Mouse (Mus musculus) kidney, postnatal 25 days (tissue): ENCODE results near the gene Map3k3.
"Not testable (repeated sequence)": the region's sequence is repeated elsewhere in the genome, so short reads cannot be mapped to it uniquely, and the experiment has no call there.

ENCODE experiments used
- DNase-seq, 2 experiments: peaks; one replicate each; pipeline ENCODE4 v3.0.0; 2021; ENCODE audit warnings: mixed read lengths in 2 of 2

Gene Map3k3

DNA sequence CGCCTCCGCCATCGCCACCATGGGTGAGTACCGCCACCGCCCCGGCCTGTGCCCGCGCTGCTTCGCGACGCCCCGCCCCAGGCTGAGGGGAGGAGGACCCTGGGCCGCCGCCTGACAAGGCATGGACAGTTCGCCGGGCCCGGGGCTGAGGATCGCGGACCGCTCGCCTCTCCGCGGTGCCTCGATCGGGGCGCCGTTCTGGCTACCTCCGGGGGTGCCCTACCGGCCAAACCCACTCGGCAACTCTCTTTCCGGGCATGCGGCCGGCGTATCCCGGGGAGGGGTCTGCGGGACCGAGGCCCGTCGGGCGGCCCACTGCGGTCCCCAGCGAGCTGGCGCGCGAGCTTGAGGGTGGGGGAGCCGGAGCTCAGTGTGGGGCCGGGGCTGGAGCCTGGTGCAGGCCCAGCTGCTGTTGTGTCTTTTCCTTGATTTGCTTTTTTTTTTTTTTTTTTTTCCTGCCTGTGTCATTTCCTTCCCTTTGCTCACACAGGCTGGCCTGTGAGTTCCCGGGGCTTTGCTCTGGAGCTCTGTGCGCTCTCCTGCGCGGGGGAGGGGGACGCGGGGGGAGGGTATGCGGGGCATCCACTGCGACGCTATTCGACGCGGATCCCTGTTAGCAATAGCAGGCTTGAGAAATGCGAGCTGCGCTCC, 623 bp downstream of the Map3k3 start:
- DNase-seq: peak; percentile 80 to 91

DNA sequence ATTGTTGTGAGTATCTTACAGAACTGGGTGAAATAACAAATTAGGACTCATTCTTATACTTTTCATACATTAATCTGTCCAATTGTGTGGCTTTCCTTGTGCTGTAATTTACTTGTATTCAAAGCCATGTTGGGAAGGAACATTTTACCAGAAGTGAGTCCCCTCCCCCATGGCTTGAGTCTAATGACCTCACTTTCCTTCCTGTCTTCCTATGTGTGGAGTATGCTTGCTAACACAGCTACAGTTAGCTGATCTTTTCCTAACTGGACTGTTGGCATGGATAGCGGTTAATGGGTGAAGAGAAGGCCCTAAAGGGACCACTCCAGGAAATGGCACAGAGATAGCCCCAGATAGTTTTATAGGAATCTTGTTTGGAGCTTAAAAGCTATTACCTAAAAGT, 13.8 kb downstream of the Map3k3 start:
- DNase-seq: peak in 1 of 2 experiments; percentile 31

DNA sequence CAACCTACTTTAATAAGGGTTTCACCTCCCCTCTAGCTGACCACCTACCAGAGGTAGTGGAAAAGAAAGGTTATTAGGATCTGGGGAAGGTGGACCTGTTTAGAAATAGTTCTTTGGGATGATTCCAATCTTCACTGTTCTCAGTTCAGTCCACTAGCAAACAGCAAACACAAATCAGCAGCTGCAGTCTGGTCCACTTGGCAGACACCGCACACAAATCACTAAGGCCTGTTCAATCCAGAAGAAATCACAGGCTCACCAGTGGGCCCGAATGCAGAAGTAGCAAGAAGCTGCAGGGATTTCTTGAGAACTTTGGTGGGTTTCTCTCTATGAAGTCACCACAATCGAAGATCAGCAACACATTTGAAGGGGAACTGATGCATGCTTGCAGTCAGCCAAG, 18.5 kb downstream of the Map3k3 start:
- no peak for DNase-seq

DNA sequence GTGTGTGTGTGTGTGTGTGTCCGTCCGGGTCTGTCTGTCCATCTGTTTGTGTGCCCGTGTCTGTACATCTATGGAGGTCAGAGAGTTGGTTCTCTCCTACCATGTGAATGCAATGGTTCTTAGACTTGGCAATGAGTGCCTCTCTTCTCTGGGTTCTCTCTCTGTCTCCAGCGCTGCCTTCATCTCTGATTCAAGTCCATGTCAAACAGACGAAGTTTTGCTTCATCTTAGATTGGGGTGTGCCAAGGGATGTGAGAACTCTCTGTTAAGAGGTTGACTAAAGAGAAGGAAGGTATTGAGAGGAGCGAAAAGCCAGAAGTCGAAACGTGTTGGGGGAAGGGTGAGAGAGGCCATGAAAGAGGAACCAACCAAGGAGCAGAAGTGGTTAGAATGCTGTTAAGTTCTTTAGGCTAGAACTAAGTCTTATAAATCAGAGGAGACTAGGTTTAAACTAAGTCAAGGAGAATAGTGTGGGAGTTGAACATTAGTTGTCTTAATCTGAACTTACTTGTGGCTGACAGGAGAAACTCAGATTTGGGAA, 21.7 kb downstream of the Map3k3 start:
- DNase-seq: no peak

DNA sequence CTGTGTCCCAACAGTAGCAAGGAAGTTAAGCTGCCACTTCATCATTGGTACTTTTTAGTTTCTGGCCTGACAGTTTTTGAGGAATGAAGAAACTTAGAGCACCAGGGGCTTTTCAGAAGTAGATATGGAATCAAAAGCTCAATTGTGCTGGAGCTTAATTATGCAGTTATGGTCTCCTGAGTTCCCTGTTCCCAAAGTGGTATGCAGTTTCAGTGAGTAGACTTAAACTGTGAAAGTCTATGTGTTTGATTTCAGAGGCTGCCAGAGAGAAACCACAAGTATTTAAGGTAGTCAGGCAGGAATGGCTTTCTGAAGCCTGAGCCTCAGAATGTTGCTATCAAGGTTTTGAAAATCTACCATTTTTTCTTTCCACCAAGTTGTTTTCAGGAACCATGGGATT, 27.3 kb downstream of the Map3k3 start:
- no peak for DNase-seq

DNA sequence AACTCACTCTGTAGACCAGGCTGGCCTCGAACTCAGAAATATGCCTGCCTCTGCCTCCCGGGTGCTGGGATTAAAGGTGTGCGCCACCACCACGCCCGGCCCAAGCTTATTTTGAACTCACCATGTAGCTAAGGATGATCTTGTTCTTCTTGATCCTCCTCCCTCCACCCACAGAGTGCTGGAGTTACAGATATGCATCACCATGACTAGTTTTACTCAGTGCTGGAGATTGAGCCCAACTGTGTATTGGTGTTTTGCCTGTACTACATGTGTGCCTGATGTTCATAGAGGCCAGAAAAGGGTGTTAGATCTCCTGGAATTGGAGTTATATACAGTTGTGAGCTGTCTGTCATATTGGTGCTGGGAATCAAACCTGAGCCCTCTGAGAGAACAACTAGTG, 37.8 kb downstream of the Map3k3 start:
- DNase-seq: no peak

DNA sequence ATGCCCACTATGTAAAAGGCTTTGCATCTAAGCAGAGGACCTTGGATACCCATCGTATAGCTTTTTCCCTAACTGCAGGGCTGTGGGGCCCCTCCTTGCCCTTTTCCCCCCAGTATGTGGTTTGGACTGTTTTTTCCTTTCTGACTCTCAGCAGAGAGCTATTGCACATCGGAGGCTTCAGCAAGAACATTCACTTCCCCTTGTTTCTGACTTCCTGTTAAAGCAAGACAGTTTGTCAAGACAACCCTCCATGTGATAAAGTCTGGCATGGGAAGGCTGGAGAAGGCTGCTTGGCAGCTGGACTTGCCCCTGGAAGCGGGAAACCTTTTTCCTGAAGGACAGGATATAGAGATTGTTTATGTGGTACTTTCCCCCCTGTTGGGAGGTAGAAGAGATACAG, 38.3 kb downstream of the Map3k3 start:
- DNase-seq: peak; percentile 26 to 62

DNA sequence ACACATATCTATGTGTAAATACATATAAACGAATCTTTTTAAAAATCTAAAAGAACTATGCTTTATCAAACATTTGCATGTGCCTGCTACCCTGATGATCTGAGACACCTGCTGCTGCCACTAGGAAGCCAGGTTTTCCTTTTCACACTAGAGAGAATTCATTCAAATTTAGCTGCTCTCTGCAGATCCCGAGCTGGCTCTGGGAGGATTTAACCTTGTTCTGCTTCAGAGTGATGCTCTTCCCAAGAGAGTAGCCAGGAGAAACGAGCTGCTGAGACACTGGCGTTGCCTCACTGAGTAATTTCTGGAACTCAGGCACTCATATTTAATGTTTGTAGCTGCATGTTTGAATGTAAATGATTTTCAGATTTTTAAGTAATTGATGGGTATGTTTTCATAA, 40.4 kb downstream of the Map3k3 start:
- DNase-seq: no peak

DNA sequence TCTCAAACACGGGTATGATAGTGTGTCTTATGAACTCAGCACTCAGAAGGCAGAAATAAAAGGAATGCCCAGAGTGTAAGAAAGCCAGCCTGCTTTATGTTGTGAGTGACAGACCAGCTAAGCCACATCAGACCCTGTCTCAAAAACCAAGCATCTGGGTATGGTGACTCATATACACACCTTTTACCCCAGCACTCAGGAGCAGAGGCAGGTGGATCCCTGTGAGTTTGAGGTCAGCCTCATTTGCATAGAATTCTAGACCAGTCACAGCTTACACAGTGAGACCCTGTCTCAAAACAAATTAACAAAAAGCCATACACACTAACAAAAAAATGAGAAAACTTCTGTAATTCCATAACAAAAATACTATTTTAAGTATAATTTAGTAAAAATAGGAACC, 41.4 kb downstream of the Map3k3 start:
- DNase-seq: no peak

DNA sequence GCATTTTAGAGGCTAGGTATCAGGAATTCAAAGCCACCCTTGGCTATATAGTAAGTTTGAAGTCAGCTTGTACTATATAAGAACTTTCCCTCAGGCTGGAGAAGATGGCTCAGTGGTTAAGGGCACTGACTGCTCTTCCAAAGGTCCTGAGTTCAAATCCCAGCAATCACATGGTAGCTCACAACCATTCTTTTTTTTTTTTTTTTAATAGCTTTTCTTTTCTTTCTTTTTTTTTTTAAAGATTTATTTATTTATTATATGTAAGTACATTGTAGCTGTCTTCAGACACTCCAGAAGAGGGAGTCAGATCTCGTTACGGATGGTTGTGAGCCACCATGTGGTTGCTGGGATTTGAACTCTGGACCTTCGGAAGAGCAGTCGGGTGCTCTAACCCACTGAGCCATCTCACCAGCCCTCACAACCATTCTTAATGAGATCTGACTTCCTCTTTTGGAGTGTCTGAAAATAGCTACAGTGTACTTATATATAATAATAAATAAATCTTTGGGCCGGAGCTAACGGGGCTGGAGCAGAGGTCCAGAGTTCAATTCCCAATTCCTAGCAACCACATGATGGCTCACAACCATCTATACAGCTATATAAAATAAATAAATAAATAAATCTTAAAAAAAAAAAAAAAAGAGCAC, 42.4 kb downstream of the Map3k3 start:
- not testable (repeated sequence) for DNase-seq

DNA sequence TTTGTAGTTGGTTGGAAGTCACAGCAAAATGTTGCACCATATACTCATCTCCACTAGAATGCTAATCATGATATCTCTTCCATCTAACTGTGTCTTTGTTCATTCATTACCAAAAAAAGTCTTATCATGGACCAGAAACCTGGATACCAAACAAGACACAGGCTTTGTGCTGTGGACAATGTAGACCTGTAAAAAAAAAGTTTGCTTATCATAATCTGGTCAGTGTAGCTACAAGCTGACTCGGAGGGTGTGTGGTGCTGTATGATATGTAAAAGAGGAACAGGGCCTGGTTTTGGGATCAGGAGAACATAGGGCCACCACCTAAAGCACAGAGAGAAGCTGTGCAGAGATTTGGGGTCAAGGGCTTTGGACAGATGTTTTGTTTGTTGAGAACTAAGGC, 45.1 kb downstream of the Map3k3 start:
- no peak for DNase-seq

DNA sequence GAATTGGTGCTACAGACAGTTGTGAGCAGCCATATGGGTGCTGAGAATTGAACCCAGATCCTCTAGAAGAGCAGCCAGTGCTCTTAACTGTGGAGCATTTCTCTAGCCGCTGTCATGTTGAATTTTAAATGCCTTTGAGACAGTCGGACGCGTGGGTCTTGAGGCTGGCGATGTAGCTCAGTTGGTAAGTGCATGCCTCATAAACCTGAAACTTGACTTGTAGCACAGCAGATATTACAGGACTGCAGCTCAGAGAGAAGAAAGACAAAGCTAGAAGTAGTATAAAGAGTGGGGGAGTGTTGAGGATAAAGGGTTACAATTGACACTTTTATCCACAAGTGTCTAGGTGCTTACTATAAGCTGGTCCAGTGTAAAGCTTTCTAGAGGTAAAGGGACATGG, 48.1 kb downstream of the Map3k3 start:
- DNase-seq: no peak

DNA sequence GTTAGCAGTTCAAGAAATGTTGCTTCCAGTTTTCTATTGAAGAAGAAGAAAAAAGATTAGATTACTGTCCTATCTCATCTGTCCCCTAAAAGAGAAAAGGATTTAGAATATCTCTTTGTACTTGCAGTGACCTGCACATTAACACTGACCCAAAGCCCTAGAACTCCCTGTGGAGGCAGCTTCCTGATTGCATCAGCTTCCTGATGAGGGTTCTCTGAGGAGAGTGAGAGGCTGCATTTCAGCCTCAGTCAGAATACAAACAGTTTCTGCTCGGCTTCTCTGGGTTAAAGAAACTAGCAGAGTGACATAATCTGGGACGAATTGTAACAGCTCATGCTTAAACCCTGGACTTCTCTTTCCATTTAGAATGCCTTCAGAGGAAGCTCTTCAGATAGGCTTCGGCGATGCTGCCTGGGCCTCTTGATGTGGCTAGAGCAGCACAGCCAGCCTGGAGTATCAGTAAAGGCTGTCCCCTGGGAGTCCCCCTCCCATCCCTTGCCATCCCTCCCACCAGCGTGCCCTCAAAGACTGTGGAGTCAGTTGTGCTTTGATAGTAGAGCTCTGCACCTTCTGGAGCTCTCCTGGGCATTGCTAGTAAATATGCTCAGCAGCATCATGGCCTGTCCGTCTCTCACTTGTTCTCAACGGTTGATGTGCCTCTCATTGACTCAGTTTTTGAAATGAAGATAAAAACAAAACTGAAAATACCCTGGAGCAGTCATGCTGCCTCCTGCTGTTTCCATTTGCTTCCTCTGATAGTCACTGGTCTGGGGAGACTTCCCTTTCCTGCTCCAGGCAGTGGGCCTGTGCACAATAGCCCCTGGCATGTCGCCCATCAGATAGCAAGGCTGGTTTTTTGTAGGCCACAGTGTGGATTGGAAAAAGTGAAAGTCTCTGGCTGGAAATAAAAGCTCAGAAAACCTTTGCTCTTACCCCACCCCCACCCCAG, 50.4 kb downstream of the Map3k3 start:
- peak; percentile 93 to 94 for DNase-seq

DNA sequence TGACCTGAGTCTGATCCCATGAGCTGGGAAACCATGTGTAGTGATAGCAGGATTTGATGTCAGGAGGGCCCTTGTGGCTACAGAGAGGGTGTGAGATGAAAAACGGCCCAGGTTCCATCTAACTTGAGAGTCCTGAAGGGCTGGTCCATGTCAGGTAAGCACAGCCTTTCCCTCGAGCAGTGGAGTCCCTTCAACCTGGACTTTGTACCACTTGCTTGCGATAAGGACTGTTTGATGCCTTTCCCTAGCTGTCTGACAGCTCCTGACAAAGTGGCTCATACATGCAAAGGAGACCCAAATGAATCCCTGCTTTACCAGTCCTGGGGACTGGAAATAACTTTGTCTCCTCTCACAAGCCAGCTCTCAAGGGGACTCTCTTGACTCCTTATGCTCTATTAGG, 66.8 kb downstream of the Map3k3 start:
- no peak for DNase-seq

DNA sequence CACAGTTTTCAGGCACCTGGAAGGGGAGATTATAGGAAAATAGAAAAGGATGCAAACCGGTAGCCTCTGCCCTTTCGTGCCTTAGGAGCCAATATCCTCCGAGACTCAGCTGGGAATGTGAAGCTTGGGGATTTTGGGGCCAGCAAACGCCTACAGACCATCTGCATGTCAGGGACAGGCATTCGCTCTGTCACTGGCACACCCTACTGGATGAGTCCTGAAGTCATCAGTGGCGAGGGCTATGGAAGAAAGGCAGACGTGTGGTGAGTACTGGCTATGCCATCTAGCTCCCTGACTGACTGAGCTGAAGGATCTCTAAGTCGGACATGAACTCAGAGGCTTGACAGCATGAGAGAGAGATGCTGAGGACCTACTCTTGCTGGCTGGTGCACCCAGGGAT, 67.7 kb downstream of the Map3k3 start:
- no peak for DNase-seq

DNA sequence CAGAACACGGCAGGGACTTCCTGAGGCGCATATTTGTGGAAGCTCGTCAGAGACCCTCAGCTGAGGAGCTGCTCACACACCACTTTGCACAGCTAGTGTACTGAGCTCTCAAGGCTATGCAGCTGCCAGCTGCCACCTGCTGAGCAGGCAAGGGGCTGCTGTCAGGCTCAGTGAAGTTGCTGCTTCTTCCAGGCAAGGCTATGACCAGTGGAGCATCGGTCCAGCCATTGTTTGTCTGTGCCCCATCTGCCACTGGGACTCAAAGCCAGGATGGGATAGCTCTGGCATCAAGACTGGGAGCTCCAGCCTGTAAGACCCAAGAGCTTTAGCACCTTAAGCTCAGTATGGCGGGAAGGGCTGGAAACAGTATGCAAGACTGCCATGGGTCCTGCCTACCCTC, 69.7 kb downstream of the Map3k3 start:
- DNase-seq: no peak

DNA sequence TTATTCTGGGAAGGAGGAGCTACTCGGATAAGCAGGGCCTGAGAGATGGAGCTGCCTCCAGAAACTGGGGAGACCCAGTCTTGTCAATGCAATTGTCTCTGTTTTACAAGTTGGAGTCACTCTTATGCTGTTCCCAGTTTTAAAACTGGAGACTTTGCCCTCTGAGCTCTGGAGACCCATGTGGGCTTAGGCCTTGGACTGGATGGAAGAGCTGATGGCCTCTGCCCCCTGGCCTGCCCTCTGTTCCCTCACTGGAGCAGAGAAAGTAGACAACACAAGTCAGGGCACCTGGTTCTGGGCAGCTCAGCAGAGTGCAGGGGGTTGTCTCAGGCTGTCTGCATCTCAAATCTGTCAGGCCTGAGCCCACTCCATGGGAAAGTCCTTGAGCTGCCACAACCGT, 70.4 kb downstream of the Map3k3 start:
- DNase-seq: peak; percentile 38 to 79

DNA sequence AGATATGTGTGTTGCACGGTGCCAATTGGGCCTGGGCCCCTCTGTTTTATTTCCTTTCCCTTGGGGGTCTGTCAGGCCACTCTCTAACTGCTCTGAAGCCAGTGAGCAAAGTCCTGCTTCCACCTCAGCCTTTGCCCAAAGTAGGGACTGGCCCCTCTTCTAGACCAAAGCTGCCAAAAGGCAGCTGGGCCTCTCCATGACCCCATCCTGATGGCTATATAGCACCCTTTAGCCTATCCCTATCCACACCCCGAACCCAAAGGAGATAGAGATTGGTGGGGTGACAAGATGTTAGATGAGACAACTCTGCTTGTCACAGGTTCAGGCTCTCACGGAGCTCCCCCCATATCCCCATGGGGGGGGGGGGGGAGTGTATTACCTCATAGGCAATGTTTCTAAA, 71.3 kb downstream of the Map3k3 start:
- DNase-seq: no peak

DNA sequence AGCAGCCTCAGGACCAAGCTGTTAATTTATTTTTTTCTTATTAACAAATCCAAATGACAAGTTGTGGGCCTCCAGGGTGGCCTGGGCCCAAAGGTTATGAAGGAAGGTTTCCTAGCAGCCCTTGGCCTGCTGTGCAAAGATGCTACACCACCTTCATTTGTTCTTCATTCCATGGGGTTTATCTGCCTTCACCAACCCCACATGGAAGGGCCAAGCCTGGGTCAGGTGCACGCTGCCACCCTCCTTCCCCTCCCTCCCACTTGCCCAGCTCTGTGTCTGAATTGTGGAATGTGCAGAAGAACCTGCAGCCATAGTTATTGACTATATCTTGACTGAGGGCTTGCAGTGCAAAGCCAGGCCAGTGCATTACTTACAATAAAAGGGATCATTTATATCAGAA, 71.8 kb downstream of the Map3k3 start:
- DNase-seq: no peak

DNA sequence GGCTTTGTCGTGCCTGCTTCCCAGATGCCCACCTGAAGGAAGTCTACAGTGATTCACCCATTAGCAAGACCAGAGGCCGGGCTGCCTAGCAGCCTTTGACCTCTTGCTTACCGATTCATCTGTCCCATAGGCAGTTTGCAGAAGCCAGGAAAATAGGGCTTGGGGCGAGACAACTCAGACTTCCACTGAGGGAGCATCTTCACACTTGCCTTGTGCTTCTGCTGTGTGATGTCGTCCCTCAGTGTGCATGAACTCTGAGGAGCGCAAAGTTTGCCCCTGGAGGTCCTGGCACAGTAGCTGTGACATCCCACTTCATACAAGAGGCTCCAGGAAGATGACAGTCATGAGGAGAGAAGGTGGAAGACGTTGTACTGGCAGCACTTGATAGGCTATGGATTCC, 72.7 kb downstream of the Map3k3 start:
- DNase-seq: no peak

DNA sequence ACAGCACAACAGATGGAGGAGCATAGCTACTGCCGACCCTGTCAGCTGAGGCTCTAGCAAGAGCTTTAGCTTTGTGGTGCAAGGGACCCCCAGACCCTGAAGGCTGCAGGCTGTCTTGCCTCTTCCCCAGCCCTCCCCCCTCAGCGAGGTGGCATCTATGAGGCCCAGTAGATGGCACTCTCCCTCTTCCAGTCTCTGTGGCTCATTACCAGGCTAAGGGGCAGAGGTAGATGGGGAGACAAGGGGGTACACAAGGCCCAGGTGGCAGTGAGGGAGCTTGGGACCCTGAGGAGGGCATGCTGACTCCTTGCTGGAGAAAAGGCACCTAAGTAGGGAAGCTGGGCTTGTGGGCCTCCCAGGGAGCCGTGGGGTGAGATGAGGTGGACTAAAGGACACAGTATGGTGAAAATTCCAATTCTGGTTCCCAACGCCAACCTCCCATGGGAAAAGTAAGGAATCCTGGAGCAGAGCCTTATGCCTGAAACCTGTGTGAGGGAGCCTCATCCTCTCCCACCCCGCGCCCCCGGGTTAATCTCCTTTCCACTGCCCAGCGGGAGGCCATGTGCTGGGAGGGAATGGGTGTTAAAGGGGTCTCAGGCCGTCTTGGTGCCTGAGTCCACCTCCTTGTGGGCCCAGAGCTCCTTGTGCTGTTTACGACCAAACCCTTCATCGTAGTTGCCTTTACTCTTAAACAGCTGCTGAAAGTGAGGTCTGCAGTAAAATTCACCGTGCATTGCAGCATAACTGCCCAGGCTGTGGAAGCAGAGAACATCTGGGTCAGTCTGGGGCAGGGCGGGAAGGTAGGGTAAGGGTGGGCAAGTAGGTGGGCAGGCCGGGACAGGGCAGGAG, 73.9 kb downstream of the Map3k3 start:
- DNase-seq: peak in 1 of 2 experiments; percentile 27

DNA sequence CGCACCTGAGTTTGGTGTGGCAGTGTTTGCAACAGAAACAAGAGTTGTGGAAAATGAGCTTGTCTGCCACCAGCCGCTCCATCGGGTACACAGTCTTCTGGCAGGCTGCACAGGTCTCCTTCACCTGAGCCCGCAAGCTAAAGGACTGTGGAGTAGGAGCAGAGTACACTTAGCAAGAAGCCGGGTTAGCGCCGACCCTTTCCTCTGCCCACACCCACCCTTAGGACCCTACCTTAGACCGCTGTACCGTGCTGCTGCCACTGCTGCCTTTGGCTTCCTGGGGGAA, 74.5 kb downstream of the Map3k3 start:
- DNase-seq: no peak
